Mouse (Mus musculus) ovary, postnatal 10 days (tissue): ENCODE results near the gene Gm3486.
"Not testable (repeated sequence)": the region's sequence is repeated elsewhere in the genome, so short reads cannot be mapped to it uniquely, and the experiment has no call there.

Source experiments
- DNase-seq: peaks from one replicate; pipeline ENCODE4 v3.0.0; 2022; ENCODE audit warnings: low spot score

Gene Gm3486

DNA sequence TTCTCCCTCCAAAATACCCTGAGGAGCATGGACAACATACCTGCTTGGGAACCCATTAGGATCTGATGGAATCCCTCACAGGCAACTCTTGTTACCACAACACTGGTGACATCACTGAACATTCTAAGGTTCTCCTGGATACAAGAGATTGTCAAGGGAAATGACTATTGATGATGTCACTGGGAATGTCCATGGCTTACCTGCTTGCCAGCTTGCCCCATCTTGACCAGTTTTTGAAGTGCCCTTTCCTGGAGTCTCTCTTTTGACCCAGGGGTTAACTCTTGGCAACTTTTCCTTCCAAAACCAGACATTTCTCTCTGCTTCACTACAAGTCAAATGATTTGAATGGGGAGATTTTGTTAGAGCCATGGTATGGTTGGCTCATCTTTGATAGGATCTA lies at the start of gene Gm3486:
Gene Gm3486, minus strand, starts transcription at position 101 of the 400 bp plus-strand sequence.
- not testable (repeated sequence) for DNase-seq

DNA sequence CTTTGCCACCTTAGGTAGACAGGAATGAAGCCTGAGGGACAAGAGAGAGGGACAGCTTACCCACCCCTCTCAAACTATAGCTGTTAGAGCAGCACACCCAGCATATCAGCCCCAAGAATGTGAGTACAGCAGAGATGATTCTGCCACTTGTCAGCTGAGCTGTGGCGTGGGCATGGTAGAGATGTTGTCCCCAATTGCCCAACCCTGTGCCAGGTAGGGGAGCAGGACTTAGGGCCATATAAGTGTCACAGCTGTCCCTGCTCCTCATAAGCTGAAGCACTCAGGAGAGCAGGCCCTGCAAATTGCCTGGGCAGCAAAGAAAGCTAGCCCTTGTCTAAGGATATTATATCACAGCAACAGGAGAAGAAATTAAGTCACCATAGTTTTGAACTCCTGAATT lies 35.4 kb upstream of the Gm3486 start:
- not testable (repeated sequence) for DNase-seq

DNA sequence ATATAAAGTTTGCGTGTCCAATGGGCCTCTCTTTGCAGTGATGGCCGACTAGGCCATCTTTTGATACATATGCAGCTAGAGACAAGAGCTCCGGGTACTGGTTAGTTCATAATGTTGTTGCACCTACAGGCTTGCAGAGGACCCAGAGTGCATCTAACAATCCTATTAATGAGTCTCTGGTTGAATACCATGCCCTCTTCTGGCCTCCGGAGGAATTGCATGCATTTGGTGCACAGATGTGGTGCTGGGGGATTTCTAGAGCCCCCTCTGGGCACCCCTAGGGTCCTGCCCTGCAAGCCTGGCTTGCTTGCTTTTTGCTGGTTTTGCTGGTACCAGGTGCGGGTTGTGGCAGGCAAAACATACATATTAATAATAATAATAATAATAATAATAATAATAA lies 31.4 kb upstream of the Gm3486 start:
- not testable (repeated sequence) for DNase-seq

GRCm38 (mm10) chr14:41453418-41453817 lies 35.9 kb downstream of the Gm3486 start, which contains the start of gene Gm7954:
Gm7954 (minus strand) TSS chr14:41453518.
- not testable (repeated sequence) for DNase-seq
